Mouse (Mus musculus) CH12.LX (cell line): ENCODE data around the gene Cnn2. TPM values are rescaled to one million over a fixed set of nuclear protein-coding genes. Genes with fewer than 3 reads are reported as not detected.

Source experiments
- DNase-seq: peaks from one replicate; pipeline ENCODE4 v3.0.0-alpha.2; 2013; ENCODE audit errors: extremely low read depth
- H3K27ac ChIP-seq: 2 replicates; pipeline ENCODE4 v1.5.1; 2012; ENCODE audit warnings: low read depth, mild to moderate bottlenecking, control low read depth, moderate library complexity; ENCODE audit not compliant: insufficient read depth
- H3K27me3 ChIP-seq: replicated peaks from 2 replicates; pipeline ENCODE3; 2012; ENCODE audit warnings: inconsistent platforms
- H3K36me3 ChIP-seq, 2 experiments: replicated peaks in 1 of 2; 2 replicates each; pipeline versions ENCODE3 to v1.6.1; 2012; ENCODE audit warnings: inconsistent platforms in 1 of 2, low read length in 1 of 2, mild to moderate bottlenecking in 1 of 2, mixed read lengths in 1 of 2, moderate library complexity in 1 of 2; ENCODE audit not compliant: control insufficient read depth in 1 of 2, insufficient read depth in 1 of 2
- H3K4me1 ChIP-seq, 2 experiments: 2 replicates each; pipeline ENCODE4 v1.6.1; 2012; ENCODE audit warnings: inconsistent platforms in 1 of 2, moderate library complexity in 1 of 2; ENCODE audit not compliant: insufficient read depth in 2 of 2, control insufficient read depth in 1 of 2
- H3K4me2 ChIP-seq: 2 replicates; pipeline ENCODE4 v1.6.1; 2012; ENCODE audit warnings: low read depth, mild to moderate bottlenecking, control low read depth; ENCODE audit not compliant: poor library complexity, insufficient read depth, severe bottlenecking
- H3K4me3 ChIP-seq, 3 experiments: fragments of 150-350 bp in 1 of 3; sonication (generic) in 1 of 3; replicated peaks in 1 of 3; 2 replicates each; pipeline versions ENCODE3 to v1.5.1; 2011 to 2012; ENCODE audit warnings: low read depth in 2 of 3, low read length in 2 of 3, mild to moderate bottlenecking in 2 of 3, moderate library complexity in 2 of 3, control low read depth in 1 of 3, improper control_type of control experiment in 1 of 3, inconsistent platforms in 1 of 3, mixed read lengths in 1 of 3; ENCODE audit not compliant: poor library complexity in 1 of 3
- H3K79me2 ChIP-seq: replicated peaks from 2 replicates; pipeline ENCODE4 v1.6.1; 2012; ENCODE audit warnings: mild to moderate bottlenecking, moderate library complexity; ENCODE audit not compliant: control insufficient read depth, poor library complexity, insufficient read depth, severe bottlenecking; ENCODE audit errors: extremely low read depth
- H3K9ac ChIP-seq: 2 replicates; pipeline ENCODE4 v1.6.1; 2012; ENCODE audit warnings: low read depth, mild to moderate bottlenecking, control low read depth, moderate library complexity; ENCODE audit not compliant: insufficient read depth
- H3K9me3 ChIP-seq: replicated peaks from 2 replicates; pipeline ENCODE3; 2012; ENCODE audit warnings: low read length, inconsistent platforms, mixed read lengths
- BHLHE40 ChIP-seq: IDR thresholded peaks from 2 replicates; pipeline ENCODE4 v1.6.1; 2011; ENCODE audit warnings: mild to moderate bottlenecking, low read depth, low read length, improper control_type of control experiment
- CHD1 ChIP-seq: IDR thresholded peaks from 2 replicates; pipeline ENCODE4 v1.6.1; 2012; ENCODE audit warnings: low read depth, low read length, improper control_type of control experiment, inconsistent platforms
- CHD2 ChIP-seq: IDR thresholded peaks from 2 replicates; pipeline ENCODE4 v1.6.1; 2011; ENCODE audit warnings: low read length, improper control_type of control experiment
- CTCF ChIP-seq, 2 experiments: IDR thresholded peaks in 1 of 2; conservative IDR thresholded peaks in 1 of 2; 2 replicates each; pipeline ENCODE4 v1.5.1; 2011 to 2012; ENCODE audit warnings: low read depth in 2 of 2, low read length in 2 of 2, improper control_type of control experiment in 1 of 2, inconsistent platforms in 1 of 2, mild to moderate bottlenecking in 1 of 2, moderate library complexity in 1 of 2
- E2F4 ChIP-seq: IDR thresholded peaks from 2 replicates; pipeline ENCODE4 v1.6.1; 2011; ENCODE audit warnings: low read depth, low read length, improper control_type of control experiment; ENCODE audit not compliant: insufficient replicate concordance
- ELF1 ChIP-seq: IDR thresholded peaks from 2 replicates; pipeline ENCODE4 v1.6.1; 2014; ENCODE audit warnings: low read depth, mild to moderate bottlenecking, inconsistent platforms, low read length, improper control_type of control experiment
- EP300 ChIP-seq: IDR thresholded peaks from 2 replicates; pipeline ENCODE4 v1.6.1; 2011; ENCODE audit warnings: low read length, improper control_type of control experiment
- ETS1 ChIP-seq: conservative IDR thresholded peaks from 2 replicates; pipeline ENCODE4 v1.6.1; 2012; ENCODE audit warnings: low read depth, mild to moderate bottlenecking, inconsistent platforms, low read length, improper control_type of control experiment, moderate library complexity
- GABPA ChIP-seq: IDR thresholded peaks from 2 replicates; pipeline ENCODE4 v1.6.1; 2012; ENCODE audit warnings: low read depth, low read length, improper control_type of control experiment, inconsistent platforms; ENCODE audit not compliant: insufficient replicate concordance
- HCFC1 ChIP-seq: IDR thresholded peaks from 2 replicates; pipeline ENCODE4 v1.6.1; 2012; ENCODE audit warnings: low read depth, mild to moderate bottlenecking, inconsistent platforms, low read length, improper control_type of control experiment
- IRF4 ChIP-seq: IDR thresholded peaks from 2 replicates; pipeline ENCODE4 v1.6.1; 2014; ENCODE audit warnings: low read depth, mild to moderate bottlenecking, inconsistent platforms, low read length, improper control_type of control experiment
- JUN ChIP-seq: IDR thresholded peaks from 2 replicates; pipeline ENCODE4 v1.6.1; 2011; ENCODE audit warnings: low read depth, mild to moderate bottlenecking, low read length, improper control_type of control experiment, moderate library complexity; ENCODE audit not compliant: insufficient read depth
- JUND ChIP-seq: conservative IDR thresholded peaks from 2 replicates; pipeline ENCODE4 v1.6.1; 2011; ENCODE audit warnings: low read depth, low read length, improper control_type of control experiment
- KAT2A ChIP-seq: IDR thresholded peaks from 2 replicates; pipeline ENCODE4 v1.6.1; 2012; ENCODE audit warnings: low read length, improper control_type of control experiment, inconsistent platforms; ENCODE audit not compliant: insufficient replicate concordance
- MAFK ChIP-seq: IDR thresholded peaks from 2 replicates; pipeline ENCODE4 v1.6.1; 2011; ENCODE audit warnings: low read length, improper control_type of control experiment; ENCODE audit not compliant: insufficient replicate concordance
- MAX ChIP-seq: IDR thresholded peaks from 2 replicates; pipeline ENCODE4 v1.6.1; 2011; ENCODE audit warnings: low read length, improper control_type of control experiment
- MAZ ChIP-seq: IDR thresholded peaks from 2 replicates; pipeline ENCODE4 v1.6.1; 2012; ENCODE audit warnings: low read depth, mild to moderate bottlenecking, inconsistent platforms, low read length, improper control_type of control experiment, moderate library complexity
- MEF2A ChIP-seq: IDR thresholded peaks from 2 replicates; pipeline ENCODE4 v1.6.1; 2014; ENCODE audit warnings: low read depth, mild to moderate bottlenecking, inconsistent platforms, low read length, improper control_type of control experiment, borderline replicate concordance
- MXI1 ChIP-seq: IDR thresholded peaks from 2 replicates; pipeline ENCODE4 v1.6.1; 2011; ENCODE audit warnings: mild to moderate bottlenecking, low read depth, low read length, improper control_type of control experiment
- MYC ChIP-seq: IDR thresholded peaks from 2 replicates; pipeline ENCODE4 v1.6.1; 2011; ENCODE audit warnings: low read depth, mild to moderate bottlenecking, improper control_type of control experiment, low read length
- NELFE ChIP-seq: IDR thresholded peaks from 2 replicates; pipeline ENCODE4 v1.6.1; 2011; ENCODE audit warnings: low read depth, low read length, improper control_type of control experiment
- NRF1 ChIP-seq: IDR thresholded peaks from 2 replicates; pipeline ENCODE4 v1.6.1; 2014; ENCODE audit warnings: low read depth, mild to moderate bottlenecking, inconsistent platforms, low read length, improper control_type of control experiment, moderate library complexity
- PAX5 ChIP-seq: IDR thresholded peaks from 2 replicates; pipeline ENCODE4 v1.6.1; 2012; ENCODE audit warnings: low read length, inconsistent platforms, mixed read lengths
- POLR2A ChIP-seq: IDR thresholded peaks from 2 replicates; pipeline ENCODE4 v1.6.1; 2011; ENCODE audit warnings: low read depth, mild to moderate bottlenecking, improper control_type of control experiment, low read length
- POLR2AphosphoS2 ChIP-seq: IDR thresholded peaks from 2 replicates; pipeline ENCODE4 v1.6.1; 2011; ENCODE audit warnings: low read depth, low read length, improper control_type of control experiment
- RAD21 ChIP-seq: IDR thresholded peaks from 2 replicates; pipeline ENCODE4 v1.6.1; 2011; ENCODE audit warnings: low read depth, mild to moderate bottlenecking, low read length, improper control_type of control experiment, moderate library complexity
- RCOR1 ChIP-seq: conservative IDR thresholded peaks from 2 replicates; pipeline ENCODE4 v1.6.1; 2012; ENCODE audit warnings: low read depth, mild to moderate bottlenecking, inconsistent platforms, low read length, improper control_type of control experiment
- SIN3A ChIP-seq: IDR thresholded peaks from 2 replicates; pipeline ENCODE4 v1.6.1; 2012; ENCODE audit warnings: low read length, improper control_type of control experiment, inconsistent platforms
- SMC3 ChIP-seq: IDR thresholded peaks from 2 replicates; pipeline ENCODE4 v1.6.1; 2011; ENCODE audit warnings: low read depth, low read length, improper control_type of control experiment
- TBP ChIP-seq: conservative IDR thresholded peaks from 2 replicates; pipeline ENCODE4 v1.6.1; 2011; ENCODE audit warnings: low read depth, low read length, improper control_type of control experiment
- TCF12 ChIP-seq: IDR thresholded peaks from 2 replicates; pipeline ENCODE4 v1.6.1; 2014; ENCODE audit warnings: low read depth, mild to moderate bottlenecking, inconsistent platforms, low read length, improper control_type of control experiment
- UBTF ChIP-seq: IDR thresholded peaks from 2 replicates; pipeline ENCODE4 v1.6.1; 2012; ENCODE audit warnings: low read depth, mild to moderate bottlenecking, inconsistent platforms, low read length, improper control_type of control experiment, moderate library complexity
- USF1 ChIP-seq: IDR thresholded peaks from 2 replicates; pipeline ENCODE4 v1.6.1; 2014; ENCODE audit warnings: low read depth, mild to moderate bottlenecking, inconsistent platforms, low read length, improper control_type of control experiment
- USF2 ChIP-seq: conservative IDR thresholded peaks from 2 replicates; pipeline ENCODE4 v1.6.1; 2011; ENCODE audit warnings: low read depth, low read length, improper control_type of control experiment
- ZC3H11A ChIP-seq: IDR thresholded peaks from 2 replicates; pipeline ENCODE4 v1.6.1; 2012; ENCODE audit warnings: low read depth, mild to moderate bottlenecking, inconsistent platforms, low read length, improper control_type of control experiment
- ZKSCAN1 ChIP-seq: IDR thresholded peaks from 2 replicates; pipeline ENCODE4 v1.6.1; 2012; ENCODE audit warnings: low read depth, inconsistent platforms, low read length, improper control_type of control experiment, borderline replicate concordance
- ZMIZ1 ChIP-seq: IDR thresholded peaks from 2 replicates; pipeline ENCODE4 v1.6.1; 2012; ENCODE audit warnings: low read depth, mild to moderate bottlenecking, inconsistent platforms, low read length, improper control_type of control experiment
- ZNF384 ChIP-seq: IDR thresholded peaks from 2 replicates; pipeline ENCODE4 v1.6.1; 2012; ENCODE audit warnings: low read depth, low read length, improper control_type of control experiment, inconsistent platforms
- dilution Hi-C: fragments of 300-500 bp; cut with MboI; formaldehyde crosslinking; loops from 2 replicates; pipeline ENCODE4 v1.14.3; 2020; ENCODE audit warnings: low sequenced_read_pairs; ENCODE audit not compliant: extremely low pct_unique_long_range_greater_than_20kb, extremely low pct_ligation_motif_present
- in situ Hi-C: fragments of 300-500 bp; cut with MboI; formaldehyde crosslinking; loops from 3 replicates; pipeline ENCODE4 v1.14.3; 2019; ENCODE audit warnings: low sequenced_read_pairs, low pct_ligation_motif_present, low pct_unique_long_range_greater_than_20kb, mixed read lengths
- polyA plus RNA-seq: library from polyadenylated mRNA; unstranded; fragments of >175 nt; gene quantifications from 2 replicates; pipeline ENCODE4 v1.2.1, GENCODE M21; 2012; ENCODE audit warnings: low read depth; ENCODE audit not compliant: insufficient read length
- total RNA-seq, 2 experiments: library from RNA; depleted of rRNA; stranded (reverse); fragments of 300-350 nt in 1 of 2; fragments of >200 nt in 1 of 2; gene quantifications; 2 replicates each; pipeline ENCODE4 v1.2.3; 2012 to 2014

Cnn2 gene
- total and polyA plus RNA-seq, 3 experiments, result 26.9 to 62.7 (median 49.0) TPM

- Histone ChIP-seq H3K4me1 (peaks cover 12 to 34% of the 10 kb centered on the region in 2 experiments), H3K9me3 (no peaks in the 10 kb centered on the region), H3K9ac (peak within 1 kb of the TSS; percentile 86)
Observed at GRCm38 (mm10) chr10:80016511-80016910, 28.1 kb downstream of the Cnn2 start, which contains the start of gene Arhgap45. Gene Arhgap45, plus strand, starts transcription at chr10:80016653.

GRCm38 (mm10) chr10:80016931-80017330 is 28.5 kb downstream of the Cnn2 start:
- no peak for TF ChIP-seq SMC3
- no peak for TF ChIP-seq EP300
- no peak for TF ChIP-seq ELF1
- TF ChIP-seq POLR2A, result no peak
- TF ChIP-seq RCOR1, result no peak
- no peak for TF ChIP-seq HCFC1
- TF ChIP-seq UBTF, result no peak
- TF ChIP-seq MAZ, result no peak
- TF ChIP-seq TBP, result no peak
- no peak for TF ChIP-seq JUND
- TF ChIP-seq USF2, result no peak
- no peak for TF ChIP-seq ZMIZ1
- no peak for TF ChIP-seq RAD21
- TF ChIP-seq CHD1, result no peak
- TF ChIP-seq MAFK, result no peak
- no peak for TF ChIP-seq CHD2
- TF ChIP-seq CTCF (conservative IDR thresholded peaks at IDR 0.05 in 1 of 2, IDR thresholded peaks at IDR 0.05 in 1 of 2; ENCODE audit: low read depth in 2 of 2, low read length in 2 of 2), result no peak
- H3K27me3 ChIP-seq, result no peaks in the 10 kb centered on the region
- H3K79me2 ChIP-seq, result peaks cover 8% of the 10 kb centered on the region
- dilution Hi-C loops (no loop called here), in situ Hi-C loops (no loop called here)
- DNase-seq, result no peak
- peak overlapping the region; percentile 85 for H3K4me2 ChIP-seq
- H3K27ac ChIP-seq, result peak overlapping the region; percentile 44
- H3K9me3 ChIP-seq, result no peaks in the 10 kb centered on the region
- peaks cover 40 to 75% of the 10 kb centered on the region in 2 experiments for H3K36me3 ChIP-seq
- H3K4me1 ChIP-seq, result peaks cover 12 to 34% of the 10 kb centered on the region in 2 experiments
- H3K4me3 ChIP-seq, result peak overlapping the region; percentile 77 to 81 (median 80)
- peak overlapping the region; percentile 86 for H3K9ac ChIP-seq

More at GRCm38 (mm10) chr10:80016511-80016910, 28.1 kb downstream of the Cnn2 start, which contains the start of gene Arhgap45:
- in situ Hi-C loops, result no loop called here
- H3K4me2 ChIP-seq, result peak within 1 kb of the TSS; percentile 85
- TF ChIP-seq USF1 (peak; percentile 92), UBTF (no peak), MXI1 (peak; percentile 95), USF2 (peak; percentile 91), CTCF (conservative IDR thresholded peaks at IDR 0.05 in 1 of 2, IDR thresholded peaks at IDR 0.05 in 1 of 2; ENCODE audit: low read depth in 2 of 2, low read length in 2 of 2) (no peak), CHD2 (no peak), CHD1 (no peak), HCFC1 (peak; percentile 50; the same call in 1 of the 2 replicates), MYC (peak; percentile 80; the same call in 1 of the 2 replicates), ZKSCAN1 (no peak), GABPA (no peak), TCF12 (peak; percentile 75), POLR2A (peak; percentile 56; the same call in 1 of the 2 replicates), ZC3H11A (no peak), RCOR1 (no peak), ZNF384 (no peak), KAT2A (no peak), EP300 (no peak), BHLHE40 (peak; percentile 98), SIN3A (peak; percentile 95), JUN (no peak), MAFK (no peak), RAD21 (no peak), IRF4 (peak; percentile 43; the same call in 1 of the 2 replicates), MEF2A (peak; percentile 46; the same call in 1 of the 2 replicates), E2F4 (no peak), ELF1 (peak; percentile 69), MAZ (peak; percentile 94), JUND (0 out of 2 replicates have a peak, but pooled peaks have one; percentile 3), NELFE (0 out of 2 replicates have a peak, but pooled peaks have one; percentile 48), ZMIZ1 (no peak), POLR2AphosphoS2 (no peak), NRF1 (no peak), TBP (0 out of 2 replicates have a peak, but pooled peaks have one; percentile 57), MAX (peak; percentile 95), ETS1 (peak; percentile 55), PAX5 (no peak), SMC3 (no peak)
- TF ChIP-seq, all 38 proteins: peak for 18
- Histone ChIP-seq H3K27ac (peak within 1 kb of the TSS; percentile 44), H3K36me3 (peaks cover 41 to 75% of the 10 kb centered on the region in 2 experiments), H3K79me2 (peaks cover 8% of the 10 kb centered on the region), H3K27me3 (no peaks in the 10 kb centered on the region), H3K4me3 (peak within 1 kb of the TSS; percentile 77 to 81 (median 80))
- peak; percentile 88 for DNase-seq
- dilution Hi-C loops, result no loop called here
